Mouse (Mus musculus) spleen, postnatal 4 days (tissue): ENCODE measurements around the gene Ptprn2.

Experiments used
- DNase-seq, 2 experiments: peaks; one replicate each; pipeline ENCODE4 v3.0.0; 2022; ENCODE audit warnings: low spot score in 2 of 2

Ptprn2 gene

DNA sequence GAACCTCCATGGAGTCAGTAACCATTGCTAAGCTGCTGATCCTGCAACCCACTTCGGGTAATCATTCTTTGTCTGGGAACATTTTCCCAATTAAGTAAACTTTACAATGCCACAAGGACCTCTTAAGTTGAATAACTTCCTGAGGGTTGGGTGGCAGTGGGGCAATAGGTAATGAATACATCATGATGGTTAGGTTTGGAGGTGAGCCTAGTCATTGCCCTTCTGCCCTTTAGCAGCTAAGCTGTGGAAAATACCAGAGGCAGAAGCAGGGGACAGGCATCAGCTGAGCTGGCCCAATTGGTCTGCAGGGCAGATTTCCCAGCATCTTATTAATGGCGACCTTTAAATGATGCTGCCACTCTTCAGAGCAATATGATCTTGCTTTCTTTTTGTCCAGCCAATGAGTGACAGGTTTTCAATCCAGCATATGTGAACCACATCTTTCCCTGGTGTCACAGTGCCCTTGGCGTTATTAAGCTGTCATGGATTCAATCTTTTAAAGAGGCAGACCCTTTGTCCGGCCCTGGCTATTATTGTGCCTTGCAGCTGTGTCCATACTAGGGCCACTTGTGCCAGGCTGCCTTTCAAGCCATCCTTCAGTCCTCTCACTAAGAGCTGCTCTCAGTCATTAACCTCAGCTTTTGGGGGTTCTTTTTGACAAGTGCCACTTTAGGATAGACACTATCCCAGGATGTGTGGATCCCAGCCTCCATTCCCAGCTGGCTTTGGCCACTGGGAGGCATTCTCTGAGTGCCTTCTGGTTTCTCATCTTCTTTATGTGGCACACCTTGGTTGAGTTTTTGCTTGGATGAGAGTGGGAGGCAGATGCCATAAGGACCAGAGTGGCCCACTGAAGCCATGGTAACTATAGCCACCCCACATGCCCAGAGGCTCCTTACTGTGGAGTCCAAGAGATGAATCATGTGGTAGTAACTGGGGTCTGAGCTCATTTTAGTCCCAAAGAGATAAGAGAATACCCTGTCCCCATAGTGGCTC lies 292.9 kb downstream of the Ptprn2 start:
- DNase-seq, result no peak

DNA sequence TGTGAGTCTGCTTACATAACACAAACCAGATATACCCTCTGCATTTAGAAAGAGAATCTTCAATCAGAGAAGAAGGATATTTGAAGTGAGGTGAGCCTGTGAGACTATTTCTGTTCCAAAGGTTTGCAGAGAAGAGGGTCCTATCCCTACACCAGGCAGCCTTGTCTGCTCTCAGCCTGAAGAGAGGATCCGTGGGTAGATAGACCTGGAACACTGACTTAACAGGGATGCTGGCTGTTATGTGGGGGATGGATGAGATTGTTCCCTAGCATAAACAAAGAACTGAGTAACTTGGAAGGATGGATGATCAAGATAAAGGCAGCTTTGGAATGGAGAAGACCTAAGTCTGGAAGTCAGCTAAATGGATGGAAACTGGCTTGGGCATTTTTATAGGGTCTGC lies 294.9 kb downstream of the Ptprn2 start:
- no peak for DNase-seq

DNA sequence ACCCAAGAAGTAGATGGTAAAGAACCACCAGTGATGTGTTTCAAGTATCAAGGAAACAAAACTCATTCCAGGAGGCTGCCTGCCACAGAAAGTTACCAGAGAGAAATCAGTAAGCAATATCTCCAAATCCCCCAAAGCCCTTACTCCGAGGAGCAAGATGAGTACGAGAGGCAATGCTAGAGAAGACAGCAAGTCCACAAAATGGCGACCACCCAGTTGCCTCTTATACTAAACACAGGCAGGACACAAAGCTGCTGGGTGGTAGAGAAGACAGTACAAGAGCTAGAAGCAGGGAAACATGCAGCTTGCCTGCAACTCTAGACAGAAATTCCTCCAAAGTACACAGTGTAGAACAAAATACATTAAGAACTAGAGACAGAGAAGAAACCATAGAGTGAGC lies 300.2 kb downstream of the Ptprn2 start:
- DNase-seq, result no peak

DNA sequence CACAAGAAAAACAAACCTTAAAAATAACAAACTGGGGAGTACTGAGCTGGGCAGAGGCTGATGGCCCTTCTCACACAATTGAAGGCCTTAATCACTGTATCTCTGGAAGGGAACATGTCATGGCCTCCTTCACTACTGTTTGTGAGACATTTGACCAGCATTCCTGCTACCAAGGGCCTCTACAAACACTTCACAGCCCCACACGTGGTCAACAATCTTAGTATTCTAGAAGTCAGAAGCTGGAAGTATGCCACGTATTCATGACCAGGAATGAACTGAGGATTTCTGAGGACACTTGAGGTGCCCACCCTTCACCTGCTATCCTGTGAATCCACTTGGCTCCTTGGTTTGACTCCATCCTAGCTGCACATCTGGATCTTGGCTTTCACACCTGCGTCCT lies 302.8 kb downstream of the Ptprn2 start:
- DNase-seq, result no peak

DNA sequence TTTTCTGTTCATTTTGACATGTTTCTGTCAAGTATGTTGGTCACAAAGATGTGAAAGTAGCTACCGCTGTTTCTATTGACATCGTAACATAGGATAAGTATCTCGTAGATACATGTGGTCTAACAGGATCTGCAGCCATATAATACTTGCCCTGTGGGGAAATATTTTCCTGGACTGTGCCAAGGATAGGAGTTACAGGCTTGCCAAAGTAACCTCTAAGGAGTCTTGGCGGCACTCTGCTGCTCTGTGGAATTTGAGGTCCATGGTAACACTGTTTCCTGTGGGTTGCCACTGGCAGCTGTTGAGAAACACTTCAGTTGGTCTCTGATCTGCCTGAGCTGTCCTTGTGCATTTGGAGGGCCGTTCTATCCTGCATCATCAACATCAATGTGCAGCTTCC lies 317.8 kb downstream of the Ptprn2 start:
- peak in 1 of 2 experiments; percentile 22 for DNase-seq

DNA sequence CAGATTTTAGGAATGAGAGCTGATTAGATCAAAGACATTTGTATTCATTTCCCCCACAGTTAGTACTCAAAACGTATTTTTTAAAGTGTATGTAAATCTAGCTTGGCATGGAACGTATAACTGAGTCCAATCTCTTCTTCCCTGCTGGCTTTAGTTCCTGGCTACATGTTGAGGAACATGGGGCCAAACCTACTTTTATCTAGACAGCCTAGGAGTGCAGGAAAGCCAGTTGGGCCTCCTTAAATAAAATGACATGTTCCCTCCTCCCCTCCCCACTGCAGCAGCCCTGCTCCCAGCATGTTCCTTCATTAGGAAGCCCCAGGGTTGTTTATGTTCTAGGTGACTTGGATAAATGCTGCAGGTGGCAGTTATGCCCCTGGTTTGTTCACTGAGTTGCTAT lies 319.2 kb downstream of the Ptprn2 start:
- DNase-seq, result peak in 1 of 2 experiments; percentile 16

DNA sequence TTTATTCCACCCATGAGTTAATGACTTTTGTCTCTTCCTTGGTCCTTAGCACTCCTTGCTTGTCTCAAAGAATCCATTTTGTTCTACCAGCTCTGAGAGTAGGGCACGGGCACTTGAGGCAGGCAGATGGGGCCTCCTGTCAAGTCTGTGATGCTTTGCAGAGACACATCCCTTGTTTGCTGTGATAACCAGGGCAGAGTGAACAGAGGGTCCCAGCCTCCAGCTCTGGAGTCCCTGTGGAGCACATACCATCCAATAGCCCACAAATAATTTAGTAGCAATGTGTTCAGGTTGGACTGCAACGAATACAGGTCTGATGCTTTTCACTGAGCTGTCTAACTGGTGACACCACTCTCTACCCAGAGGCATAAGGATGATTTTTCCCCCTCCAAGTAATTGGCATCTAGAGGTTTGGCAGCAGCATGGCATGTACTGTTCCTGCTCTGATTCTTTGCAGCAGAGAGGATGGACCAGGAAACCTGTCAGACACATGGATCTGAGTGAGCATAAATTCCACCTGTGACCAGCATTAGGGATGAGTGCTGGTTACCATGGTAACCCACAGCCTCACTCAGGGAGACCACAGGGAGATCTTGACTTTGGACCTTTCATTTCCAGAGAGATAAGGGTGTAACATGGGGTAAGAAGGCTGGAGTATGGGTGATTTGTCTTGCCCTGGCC lies 319.7 kb downstream of the Ptprn2 start:
- DNase-seq, result peak in 1 of 2 experiments; percentile 30

DNA sequence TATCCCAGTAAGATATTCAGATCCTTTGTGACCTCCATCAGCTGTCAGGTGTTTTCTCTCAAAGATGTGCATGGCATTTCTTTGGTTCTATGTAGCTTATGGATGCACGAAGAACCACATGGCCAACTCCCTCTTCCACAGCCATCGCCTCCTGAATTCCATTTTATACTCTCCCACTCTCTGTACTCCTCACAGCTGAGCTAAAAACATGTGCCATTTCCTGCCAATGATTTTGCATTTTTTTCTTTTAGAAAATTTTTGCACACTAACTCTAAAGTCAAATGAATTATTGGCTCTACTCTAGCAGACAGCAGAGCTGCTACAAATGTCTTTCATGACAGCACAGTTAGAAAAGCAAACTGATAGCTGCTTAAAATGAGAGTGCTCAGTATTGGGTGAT lies 320.6 kb downstream of the Ptprn2 start:
- peak in 1 of 2 experiments; percentile 1 for DNase-seq

DNA sequence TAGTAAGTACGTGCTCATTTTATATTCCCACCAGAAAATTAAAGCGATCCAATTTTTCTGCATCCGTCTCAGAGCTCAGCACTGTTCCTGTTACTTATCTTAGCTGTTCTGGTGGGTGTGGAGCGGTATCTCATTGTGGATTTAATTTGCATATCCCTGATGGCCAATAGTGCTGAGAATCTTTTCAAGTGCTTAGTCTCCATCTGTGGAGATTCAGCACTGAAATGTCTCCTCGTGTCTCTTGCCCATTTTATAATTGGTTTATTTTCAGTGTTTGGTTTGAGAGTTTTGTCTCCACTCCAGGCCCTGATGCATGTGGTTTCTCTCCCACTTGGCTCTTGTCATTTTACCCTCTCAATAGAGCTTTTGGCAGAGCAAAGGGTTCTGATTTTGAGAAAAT lies 327.5 kb downstream of the Ptprn2 start:
- no peak for DNase-seq

DNA sequence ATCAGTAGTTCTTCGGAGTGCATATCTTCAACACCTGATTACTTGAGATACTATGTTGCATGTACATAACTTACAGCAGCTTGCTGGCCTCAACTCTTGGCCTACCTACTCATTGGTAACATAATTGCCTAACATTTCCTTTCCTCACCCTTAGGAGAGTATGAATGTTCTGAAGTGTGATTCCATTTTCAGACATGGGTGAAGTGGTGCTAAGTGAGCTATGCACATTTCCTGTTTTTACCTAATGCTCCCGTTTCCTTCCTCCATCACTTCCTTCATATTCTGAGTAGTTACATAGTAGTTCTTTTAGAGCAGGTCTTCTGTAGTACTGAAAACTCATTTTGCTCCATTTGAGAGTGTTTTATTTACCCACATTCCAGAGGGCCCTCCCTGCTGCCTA lies 334.3 kb downstream of the Ptprn2 start:
- no peak for DNase-seq

DNA sequence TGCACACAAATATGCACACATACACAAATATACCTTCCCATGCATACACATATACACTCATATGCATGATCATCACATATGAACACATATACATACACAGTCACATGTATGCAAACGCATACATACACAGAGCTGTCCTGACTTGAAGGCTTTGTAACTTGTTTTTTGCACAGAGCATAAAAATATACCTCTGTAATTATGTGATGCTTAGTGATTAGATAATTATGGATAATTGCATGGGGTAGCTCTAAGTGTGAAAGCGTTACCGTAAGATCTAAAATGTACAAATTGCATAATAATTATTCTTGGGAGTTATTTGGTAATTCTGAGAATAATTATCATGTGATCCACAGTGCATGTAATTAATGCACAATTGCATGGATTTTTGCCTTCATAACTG lies 337.8 kb downstream of the Ptprn2 start:
- DNase-seq, result no peak

DNA sequence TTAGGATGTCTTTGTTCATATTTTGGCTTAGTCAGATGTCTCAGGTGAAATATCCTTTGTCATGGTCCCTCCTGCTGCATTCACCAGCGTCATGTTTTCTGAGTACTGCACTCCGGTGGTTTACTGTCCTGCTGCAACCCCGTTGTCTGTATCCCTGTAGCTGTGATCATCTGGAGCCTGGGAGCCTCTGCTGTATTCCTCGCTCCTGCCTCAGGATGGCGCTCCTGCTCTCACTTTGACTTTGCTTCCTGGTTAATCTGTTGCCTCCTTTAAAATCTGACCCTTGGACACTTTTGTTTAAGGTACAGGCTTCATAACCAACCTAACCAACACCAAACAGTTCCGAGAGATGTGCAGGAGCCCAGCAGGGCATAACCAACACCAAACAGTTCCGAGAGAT lies 342.2 kb downstream of the Ptprn2 start:
- no peak for DNase-seq

DNA sequence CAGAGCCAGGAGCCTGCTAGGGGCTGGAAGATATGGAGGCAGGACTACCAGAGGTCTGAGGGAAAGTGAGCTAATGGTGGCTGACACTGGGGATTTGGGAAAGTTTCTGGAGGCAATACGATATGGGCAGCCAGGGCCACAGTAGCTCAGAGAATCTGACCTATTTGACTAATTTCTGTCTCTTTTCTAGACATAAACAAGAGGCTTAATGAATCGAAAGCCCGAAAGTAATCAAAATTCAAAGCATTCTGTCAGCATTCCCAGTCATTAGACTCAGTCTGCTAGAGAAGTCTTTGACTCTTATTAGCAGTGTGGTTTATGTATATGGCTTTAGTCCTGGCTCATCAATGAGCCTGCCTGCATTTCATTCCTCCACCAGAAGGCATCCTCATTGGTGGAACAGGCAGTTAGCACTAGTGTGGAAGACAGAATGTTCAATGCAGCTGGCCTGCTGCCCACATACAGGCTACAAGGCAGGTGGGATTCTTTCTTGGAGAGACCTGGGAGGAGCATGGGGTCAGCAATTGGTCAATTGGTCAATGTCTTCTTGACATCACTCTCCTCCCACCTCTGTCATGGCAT lies 353.2 kb downstream of the Ptprn2 start:
- DNase-seq, result peak in 1 of 2 experiments; percentile 23

DNA sequence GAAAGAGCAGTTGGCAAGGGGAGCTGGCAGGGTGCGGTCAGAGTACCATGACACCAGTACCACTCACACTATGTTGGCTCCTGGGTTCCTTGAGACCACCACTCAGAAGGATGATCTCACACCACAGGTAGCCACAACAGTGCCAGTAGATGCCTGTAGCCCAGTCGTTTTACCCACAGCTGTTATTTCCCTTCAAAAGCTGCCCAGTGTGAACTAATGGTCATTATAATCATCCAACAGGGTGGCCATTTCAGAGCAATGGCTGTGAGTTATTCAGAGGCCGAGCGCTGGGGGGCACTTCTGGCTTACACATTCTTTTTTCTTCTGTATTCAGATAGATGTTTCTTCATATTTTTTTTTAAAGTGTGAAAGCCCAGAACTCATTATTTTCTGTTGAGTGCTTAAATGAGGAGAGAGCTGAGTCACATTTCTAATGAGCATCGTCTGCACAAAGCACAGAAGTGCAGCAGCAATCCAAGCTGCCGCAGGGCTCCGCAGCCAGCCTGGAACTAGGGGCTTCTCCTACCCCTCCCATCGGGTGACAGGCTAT lies 357.3 kb downstream of the Ptprn2 start:
- peak in 1 of 2 experiments; percentile 38 for DNase-seq

DNA sequence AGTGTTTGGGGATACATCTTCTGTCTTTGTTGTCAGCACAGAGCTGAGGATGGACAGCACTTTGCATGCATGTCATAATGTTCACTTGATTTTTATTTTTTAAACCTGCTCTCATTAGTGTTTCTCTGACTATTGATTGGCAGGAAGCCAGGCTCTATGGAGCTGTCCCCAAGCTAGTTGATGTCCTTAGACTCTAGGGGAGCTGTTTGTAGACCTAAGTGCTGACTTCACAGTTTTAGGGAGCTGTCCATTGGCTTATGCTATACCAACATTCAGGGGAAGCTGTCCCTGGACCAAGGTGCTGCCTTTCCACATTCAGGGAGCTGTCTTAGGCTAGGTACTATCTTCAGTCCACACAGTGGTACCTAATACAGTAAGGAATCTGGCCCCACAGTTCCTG lies 360.7 kb downstream of the Ptprn2 start:
- no peak for DNase-seq

DNA sequence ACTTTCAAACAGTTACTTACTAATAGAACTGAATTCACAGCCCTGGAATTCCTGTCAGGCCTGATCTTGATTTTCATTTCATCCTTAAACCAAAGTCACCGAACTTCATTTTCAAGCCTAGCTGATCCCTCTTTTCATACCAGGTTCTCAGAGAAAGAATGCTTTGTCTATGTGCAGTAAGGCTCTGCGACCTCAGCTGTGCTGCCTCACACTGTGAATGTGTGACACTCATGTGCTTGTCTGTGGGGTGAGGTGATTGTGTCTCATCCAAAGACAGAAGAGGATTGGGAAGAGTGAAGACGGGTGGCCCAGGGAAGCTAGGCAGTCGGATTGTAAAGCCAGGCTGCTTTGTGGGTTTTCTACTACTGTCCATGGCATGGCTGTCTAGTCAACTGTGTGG lies 361.5 kb downstream of the Ptprn2 start:
- DNase-seq, result peak in 1 of 2 experiments; percentile 34

DNA sequence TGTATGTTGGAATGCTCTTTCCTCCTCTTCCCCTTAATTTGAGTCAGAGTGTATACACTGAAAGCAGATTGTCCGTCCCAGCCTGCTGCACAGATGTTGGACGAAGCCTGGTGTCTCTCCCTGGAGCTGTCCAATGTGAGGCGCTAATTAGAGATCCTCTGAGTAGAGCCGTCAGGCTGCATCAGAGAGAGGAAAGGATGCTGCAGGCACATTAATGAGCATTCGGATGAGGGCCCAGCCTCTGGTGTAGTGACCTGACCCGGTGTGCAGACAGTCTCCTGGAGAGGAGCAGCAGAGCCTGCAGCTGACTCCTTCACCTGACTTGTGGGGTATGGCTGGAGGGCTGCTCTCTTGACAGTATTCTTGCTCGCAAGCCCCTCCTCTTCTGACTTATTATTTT lies 370.8 kb downstream of the Ptprn2 start:
- DNase-seq, result no peak

DNA sequence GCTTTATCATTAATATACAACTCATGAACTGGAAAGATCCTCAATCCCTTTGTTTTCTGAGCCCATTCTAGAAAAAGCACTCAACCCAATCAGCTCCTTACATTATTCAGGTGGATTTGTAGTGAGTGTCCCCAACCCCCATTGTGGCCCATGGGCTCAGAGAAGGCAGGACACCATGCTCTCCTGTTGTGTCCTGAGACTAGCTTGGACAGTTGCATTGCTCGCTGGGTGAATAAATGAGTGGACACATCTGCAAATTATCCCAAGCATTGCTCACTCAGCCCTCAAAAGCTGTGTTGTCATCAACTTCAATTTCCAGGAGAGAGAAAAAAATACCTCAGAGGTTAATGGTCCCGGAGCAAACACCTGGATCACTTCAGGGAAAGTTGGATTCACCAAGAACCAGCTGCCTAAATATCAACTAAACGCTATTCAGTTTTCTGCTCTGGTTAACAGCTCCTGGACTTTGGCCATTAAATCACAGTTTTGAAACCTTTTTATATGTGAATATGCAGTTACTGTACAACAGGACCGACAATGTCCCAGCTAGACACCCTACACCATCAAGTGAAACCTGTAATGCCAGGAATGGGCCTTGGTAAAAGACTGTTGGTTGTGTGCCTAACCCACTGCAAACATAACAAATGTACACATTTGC lies 376.0 kb downstream of the Ptprn2 start:
- DNase-seq, result no peak

DNA sequence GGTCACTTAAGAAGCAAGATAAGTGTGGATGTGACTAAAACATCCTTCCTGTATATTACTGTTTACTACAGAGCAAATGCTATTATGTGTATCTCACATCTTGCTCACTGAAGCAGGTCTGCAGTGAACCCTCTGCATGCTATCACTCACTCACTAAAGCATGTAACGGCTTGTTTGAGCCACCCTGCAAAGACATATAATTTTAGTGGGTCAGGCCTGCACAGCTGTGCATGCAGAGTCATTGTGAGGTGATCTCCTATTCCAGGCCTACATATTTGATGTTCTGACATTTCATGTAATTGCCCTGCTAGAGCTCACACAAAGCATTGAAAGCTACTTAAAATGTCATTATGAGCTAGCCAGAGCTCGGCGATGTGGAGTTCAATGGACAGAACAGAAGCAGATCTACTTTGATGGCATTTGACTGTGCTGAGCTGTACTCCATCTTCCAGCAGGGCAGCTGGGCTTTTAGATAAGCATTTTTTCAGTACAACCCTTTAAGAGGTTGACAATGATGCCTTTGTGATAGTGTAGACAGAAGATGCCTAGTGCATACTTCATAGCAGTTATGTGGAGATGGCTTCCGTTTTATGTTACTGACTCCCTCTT lies 377.9 kb downstream of the Ptprn2 start:
- DNase-seq, result no peak

DNA sequence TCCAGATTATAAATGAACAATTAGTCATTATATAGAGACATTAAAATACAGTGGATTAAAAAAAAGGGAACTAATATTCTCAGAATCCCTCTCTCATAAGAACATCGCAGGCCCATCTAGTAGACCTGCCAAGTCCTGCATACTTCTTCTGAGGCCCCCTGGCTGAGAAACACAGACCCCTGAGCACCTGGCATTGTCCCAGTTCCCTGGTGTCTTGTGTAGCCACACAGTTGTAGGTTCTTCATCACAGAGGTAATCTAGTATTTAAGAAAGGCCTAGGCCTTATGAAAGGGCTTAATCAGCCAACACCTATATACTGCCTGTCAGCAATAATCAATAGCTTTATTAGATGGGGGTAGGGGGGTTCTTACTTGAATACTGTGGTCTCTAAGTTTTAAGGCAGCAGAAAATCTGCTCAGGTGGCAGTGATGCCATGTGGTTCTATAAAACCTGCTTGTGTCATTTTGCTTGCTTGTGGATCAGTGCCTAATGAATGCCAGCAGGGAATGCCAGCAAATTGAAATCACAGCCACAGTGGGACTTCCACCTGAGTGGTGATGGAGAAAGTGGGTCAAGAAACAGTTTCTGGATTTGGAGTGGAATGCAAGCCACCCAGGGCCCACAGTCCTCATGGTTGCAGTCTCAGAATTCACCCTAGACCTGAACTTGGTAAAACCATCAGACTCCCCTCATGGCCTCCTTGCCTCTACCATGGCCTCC lies 388.5 kb downstream of the Ptprn2 start:
- no peak for DNase-seq
